Mouse (Mus musculus) left cerebral cortex, adult 11 months (tissue): Measurements from ENCODE around the gene Mindy2.

Source experiments
- DNase-seq: peaks from one replicate; pipeline ENCODE4 v3.0.0; 2022; ENCODE audit warnings: low spot score

Mindy2 gene

GRCm38 (mm10) chr9:70657013-70657967 lies at the start of gene Mindy2:
TSS of gene Mindy2 (minus strand) at chr9:70657174.
- peak; percentile 93 for DNase-seq

GRCm38 (mm10) chr9:70706444-70706843 lies 49.5 kb upstream of the Mindy2 start:
- no peak for DNase-seq

GRCm38 (mm10) chr9:70703597-70704203 lies 46.7 kb upstream of the Mindy2 start:
- DNase-seq = no peak

- DNase-seq = no peak
Observed at GRCm38 (mm10) chr9:70698090-70698489, 41.1 kb upstream of the Mindy2 start.

GRCm38 (mm10) chr9:70695723-70696122 lies 38.7 kb upstream of the Mindy2 start:
- no peak for DNase-seq

- no peak for DNase-seq
Observed at GRCm38 (mm10) chr9:70691772-70692693, 35.1 kb upstream of the Mindy2 start.

- DNase-seq = no peak
Observed at GRCm38 (mm10) chr9:70690579-70690978, 33.6 kb upstream of the Mindy2 start.

- DNase-seq = no peak
Observed at GRCm38 (mm10) chr9:70689926-70690325, 33.0 kb upstream of the Mindy2 start.

- no peak for DNase-seq
Observed at GRCm38 (mm10) chr9:70688301-70688968, 31.5 kb upstream of the Mindy2 start.

- no peak for DNase-seq
Observed at GRCm38 (mm10) chr9:70682202-70682601, 25.2 kb upstream of the Mindy2 start.

GRCm38 (mm10) chr9:70679132-70680091 lies 22.4 kb upstream of the Mindy2 start:
- no peak for DNase-seq

- DNase-seq = peak; percentile 96
Observed at GRCm38 (mm10) chr9:70678682-70679131, 21.7 kb upstream of the Mindy2 start, which contains the start of gene Adam10. TSS of gene Adam10 (plus strand) at chr9:70678997.

- no peak for DNase-seq
Observed at GRCm38 (mm10) chr9:70675961-70676360, 19.0 kb upstream of the Mindy2 start.

- DNase-seq = no peak
Observed at GRCm38 (mm10) chr9:70675117-70675516, 18.1 kb upstream of the Mindy2 start.

GRCm38 (mm10) chr9:70673656-70674055 lies 16.7 kb upstream of the Mindy2 start:
- DNase-seq = no peak

- DNase-seq = no peak
Observed at GRCm38 (mm10) chr9:70671772-70672579, 15.0 kb upstream of the Mindy2 start.

- no peak for DNase-seq
Observed at GRCm38 (mm10) chr9:70671278-70671677, 14.3 kb upstream of the Mindy2 start.

GRCm38 (mm10) chr9:70670381-70670780 lies 13.4 kb upstream of the Mindy2 start:
- no peak for DNase-seq

GRCm38 (mm10) chr9:70669197-70669596 lies 12.2 kb upstream of the Mindy2 start:
- no peak for DNase-seq
